Mouse (Mus musculus): ENCODE data around the gene Dcxr. TPM values are rescaled to one million over a fixed set of nuclear protein-coding genes. Genes with fewer than 3 reads are reported as not detected.

Dcxr gene
- polyA plus RNA-seq, 1 experiment from 2014 or later, result 17.9 TPM

GRCm38 (mm10) chr11:120715131-120715530, 11.9 kb downstream of the Dcxr start:
- H3K27me3 ChIP-seq, result no peaks in the 10 kb centered on the region
- peaks cover 24% of the 10 kb centered on the region for H3K4me1 ChIP-seq
- peaks cover 63% of the 10 kb centered on the region for H3K36me3 ChIP-seq
- peak overlapping the region; percentile 76 for H3K9ac ChIP-seq
- 85% methylated on average over 9 of the region's 9 CpGs for WGBS
- 0 out of 2 replicates have a peak overlapping the region, but pooled peaks have one; percentile 68 for H3K4me3 ChIP-seq
- no peak overlapping the region for H3K27ac ChIP-seq
- no peak for ATAC-seq (ENCODE audit: insufficient number of reproducible peaks, insufficient read depth, low FRiP score, low TSS enrichment, low read depth)
- no peaks in the 10 kb centered on the region for H3K9me3 ChIP-seq
- peak overlapping the region; percentile 98 for H3K4me2 ChIP-seq

DNA sequence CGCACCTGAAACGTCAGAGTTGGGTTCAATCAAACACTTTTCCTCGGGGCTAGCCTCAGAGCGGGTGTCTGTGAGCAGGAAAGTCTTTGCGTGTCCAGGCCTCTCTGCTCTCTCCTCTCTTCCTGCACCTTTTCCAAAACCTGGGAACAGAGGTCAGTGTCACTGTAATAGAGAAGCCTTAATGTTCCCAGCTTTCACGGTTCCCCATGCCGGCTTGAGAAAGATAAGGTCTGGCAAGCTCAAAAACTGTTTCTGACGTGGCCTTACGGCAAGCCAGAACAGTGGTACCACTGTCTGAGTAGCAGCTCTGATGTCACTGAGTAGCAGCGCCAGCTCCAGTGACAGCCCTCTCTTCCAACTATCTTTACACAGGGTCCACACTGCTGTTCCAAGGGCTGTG, 12.5 kb downstream of the Dcxr start:
- H3K36me3 ChIP-seq, result peaks cover 63% of the 10 kb centered on the region
- no peak overlapping the region for H3K27ac ChIP-seq

GRCm38 (mm10) chr11:120713580-120714518, 13.2 kb downstream of the Dcxr start, which contains the start of the genes Cenpx and Lrrc45:
Gene Cenpx (minus strand): TSS chr11:120713738.
Gene Lrrc45 (plus strand): TSS chr11:120713925.
- H3K36me3 ChIP-seq, result peaks cover 62% of the 10 kb centered on the region
- H3K9me3 ChIP-seq, result no peaks in the 10 kb centered on the region
- ATAC-seq (ENCODE audit: insufficient number of reproducible peaks, insufficient read depth, low FRiP score, low TSS enrichment, low read depth), result peak; percentile 94
- 3% methylated on average over 53 of the region's 53 CpGs for whole genome bisulfite sequencing
- peak within 1 kb of the TSS; percentile 98 for H3K4me2 ChIP-seq
- peak within 1 kb of the TSS; percentile 77 for H3K9ac ChIP-seq
- no peaks in the 10 kb centered on the region for H3K27me3 ChIP-seq
- peak within 1 kb of the TSS; percentile 83 for H3K27ac ChIP-seq
- peaks cover 27% of the 10 kb centered on the region for H3K4me1 ChIP-seq
- H3K4me3 ChIP-seq, result peak within 1 kb of the TSS; percentile 68

More for the DNA sequence above, 12.5 kb downstream of the Dcxr start:
- H3K9ac ChIP-seq, result peak overlapping the region; percentile 76
- WGBS, result 45% methylated on average over 10 of the region's 10 CpGs
- no peak for ATAC-seq (ENCODE audit: insufficient number of reproducible peaks, insufficient read depth, low FRiP score, low TSS enrichment, low read depth)
- peak overlapping the region; percentile 98 for H3K4me2 ChIP-seq
- peaks cover 24% of the 10 kb centered on the region for H3K4me1 ChIP-seq
- peak overlapping the region; percentile 68 for H3K4me3 ChIP-seq
- no peaks in the 10 kb centered on the region for H3K9me3 ChIP-seq
- H3K27me3 ChIP-seq, result no peaks in the 10 kb centered on the region

- Histone ChIP-seq H3K27ac (peak overlapping the region; percentile 83), H3K4me3 (peak overlapping the region; percentile 68), H3K4me2 (peak overlapping the region; percentile 98), H3K27me3 (no peaks in the 10 kb centered on the region), H3K9ac (peak overlapping the region; percentile 77), H3K36me3 (peaks cover 54% of the 10 kb centered on the region), H3K4me1 (peaks cover 36% of the 10 kb centered on the region), H3K9me3 (no peaks in the 10 kb centered on the region)
- ATAC-seq (ENCODE audit: insufficient number of reproducible peaks, insufficient read depth, low FRiP score, low TSS enrichment, low read depth), result peak; percentile 26
- under 1% methylated on average over 38 of the region's 38 CpGs for WGBS
Measured at GRCm38 (mm10) chr11:120712771-120713568, 14.1 kb downstream of the Dcxr start.

DNA sequence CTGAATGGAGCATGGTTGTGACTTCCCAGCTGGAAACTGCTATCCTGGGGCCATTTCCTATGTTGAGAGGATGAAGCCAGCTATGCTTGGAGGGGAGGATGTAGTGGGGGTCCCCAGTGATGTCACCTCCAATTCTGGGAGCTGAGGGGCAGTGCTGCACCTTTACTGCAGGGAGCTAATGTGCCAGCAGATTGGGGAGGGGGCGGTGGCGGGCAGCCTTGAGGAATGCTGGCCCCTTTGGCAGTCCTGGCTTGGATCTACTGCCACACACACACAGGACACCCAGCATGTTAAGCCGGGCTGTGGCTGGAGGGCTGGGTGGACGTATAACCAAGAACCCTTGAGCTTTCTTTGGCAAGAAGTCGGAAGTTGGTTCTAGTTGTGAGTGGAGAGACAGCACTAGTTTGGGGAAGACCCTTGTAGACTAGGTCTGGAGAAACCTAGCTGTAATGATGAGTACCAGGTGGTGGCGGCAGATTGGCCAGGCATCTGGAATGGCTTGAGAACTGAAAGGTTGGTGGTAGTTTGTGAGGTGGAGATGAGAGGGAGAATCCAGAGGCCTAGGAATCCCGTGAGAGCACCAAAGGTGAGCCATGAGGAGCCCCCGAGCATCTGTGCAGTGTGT, 15.0 kb downstream of the Dcxr start:
- Histone ChIP-seq H3K36me3 (peaks cover 45% of the 10 kb centered on the region), H3K4me2 (peak overlapping the region; percentile 98), H3K9ac (no peak overlapping the region), H3K4me1 (peaks cover 43% of the 10 kb centered on the region), H3K4me3 (peak overlapping the region; percentile 68; the same call in 1 of the 2 replicates), H3K27ac (no peak overlapping the region), H3K27me3 (no peaks in the 10 kb centered on the region), H3K9me3 (no peaks in the 10 kb centered on the region)
- no peak for ATAC-seq (ENCODE audit: insufficient number of reproducible peaks, insufficient read depth, low FRiP score, low TSS enrichment, low read depth)
- 57% methylated on average over 8 of the region's 8 CpGs for WGBS

DNA sequence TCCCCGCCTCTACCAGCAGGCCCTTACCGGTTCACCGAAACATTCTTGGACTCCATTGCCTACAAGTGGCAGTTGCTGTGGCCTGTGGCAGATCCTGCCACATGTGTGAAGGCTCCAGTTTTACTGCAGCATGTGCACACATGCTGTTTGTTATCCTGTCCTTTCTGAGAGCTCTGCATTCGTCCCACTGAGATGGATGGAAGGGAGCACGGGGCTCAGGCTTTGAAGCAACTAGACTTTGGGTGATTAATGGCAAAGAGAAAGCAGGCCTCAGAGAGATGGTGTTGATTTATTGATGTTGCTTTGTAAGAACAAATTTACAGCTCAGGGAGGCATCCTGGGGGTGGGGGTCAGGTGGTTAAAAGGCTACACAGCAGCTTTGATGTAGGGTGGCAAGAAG, 16.4 kb downstream of the Dcxr start:
- H3K4me1 ChIP-seq, result peaks cover 57% of the 10 kb centered on the region
- H3K4me2 ChIP-seq, result no peak overlapping the region
- H3K4me3 ChIP-seq, result no peak overlapping the region
- H3K27ac ChIP-seq, result peak overlapping the region; percentile 18; the same call in 1 of the 2 replicates
- no peak for ATAC-seq (ENCODE audit: insufficient number of reproducible peaks, insufficient read depth, low FRiP score, low TSS enrichment, low read depth)
- no peak overlapping the region for H3K9ac ChIP-seq
- H3K27me3 ChIP-seq, result no peaks in the 10 kb centered on the region
- peaks cover 31% of the 10 kb centered on the region for H3K36me3 ChIP-seq
- 82% methylated on average over 5 of the region's 5 CpGs for WGBS
- no peaks in the 10 kb centered on the region for H3K9me3 ChIP-seq

- Histone ChIP-seq H3K36me3 (peaks cover 25% of the 10 kb centered on the region), H3K4me3 (no peak overlapping the region), H3K4me2 (no peak overlapping the region), H3K4me1 (peaks cover 62% of the 10 kb centered on the region), H3K27me3 (no peaks in the 10 kb centered on the region), H3K9ac (no peak overlapping the region), H3K27ac (no peak overlapping the region; the same call in 1 of the 2 replicates), H3K9me3 (no peaks in the 10 kb centered on the region)
- 60% methylated on average over 2 of the region's 2 CpGs for WGBS
- no peak for ATAC-seq (ENCODE audit: insufficient number of reproducible peaks, insufficient read depth, low FRiP score, low TSS enrichment, low read depth)
Measured at GRCm38 (mm10) chr11:120709551-120709950, 17.5 kb downstream of the Dcxr start.

DNA sequence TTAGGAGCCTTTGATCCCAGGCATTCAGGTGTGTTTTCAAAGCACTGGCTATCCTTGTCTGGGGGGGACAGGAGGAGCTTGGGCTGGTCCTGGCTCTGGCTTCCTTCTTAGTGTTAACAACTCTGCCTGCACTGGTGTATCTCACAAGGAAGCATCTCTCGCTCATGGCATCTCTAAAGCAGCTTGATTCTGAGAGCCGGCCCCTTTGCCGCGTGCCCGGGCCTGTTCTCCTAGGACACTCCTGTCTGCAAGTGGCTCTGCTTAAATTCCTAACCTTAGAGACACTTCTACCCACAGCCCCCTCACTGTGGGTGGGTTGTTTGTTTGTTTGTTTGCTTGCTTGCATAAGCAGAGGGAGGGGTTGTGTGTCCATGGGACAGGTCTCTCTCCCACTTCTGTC, 19.1 kb downstream of the Dcxr start:
- Histone ChIP-seq H3K9ac (no peak overlapping the region), H3K4me1 (peaks cover 71% of the 10 kb centered on the region), H3K27ac (peak overlapping the region; percentile 86), H3K27me3 (no peaks in the 10 kb centered on the region), H3K4me2 (no peak overlapping the region), H3K9me3 (no peaks in the 10 kb centered on the region), H3K36me3 (peaks cover 35% of the 10 kb centered on the region), H3K4me3 (no peak overlapping the region)
- 26% methylated on average over 5 of the region's 5 CpGs for WGBS
- ATAC-seq (ENCODE audit: insufficient number of reproducible peaks, insufficient read depth, low FRiP score, low TSS enrichment, low read depth), result no peak

- H3K4me3 ChIP-seq, result no peak overlapping the region
- H3K27me3 ChIP-seq, result no peaks in the 10 kb centered on the region
- peaks cover 39% of the 10 kb centered on the region for H3K36me3 ChIP-seq
- H3K9ac ChIP-seq, result no peak overlapping the region
- peak overlapping the region; percentile 86 for H3K27ac ChIP-seq
- no peaks in the 10 kb centered on the region for H3K9me3 ChIP-seq
- H3K4me2 ChIP-seq, result no peak overlapping the region; the same call in 1 of the 2 replicates
- peaks cover 64% of the 10 kb centered on the region for H3K4me1 ChIP-seq
- ATAC-seq (ENCODE audit: insufficient number of reproducible peaks, insufficient read depth, low FRiP score, low TSS enrichment, low read depth), result no peak
- WGBS, result 9% methylated on average over 12 of the region's 12 CpGs
Measured at GRCm38 (mm10) chr11:120707225-120707624, 19.9 kb downstream of the Dcxr start.

DNA sequence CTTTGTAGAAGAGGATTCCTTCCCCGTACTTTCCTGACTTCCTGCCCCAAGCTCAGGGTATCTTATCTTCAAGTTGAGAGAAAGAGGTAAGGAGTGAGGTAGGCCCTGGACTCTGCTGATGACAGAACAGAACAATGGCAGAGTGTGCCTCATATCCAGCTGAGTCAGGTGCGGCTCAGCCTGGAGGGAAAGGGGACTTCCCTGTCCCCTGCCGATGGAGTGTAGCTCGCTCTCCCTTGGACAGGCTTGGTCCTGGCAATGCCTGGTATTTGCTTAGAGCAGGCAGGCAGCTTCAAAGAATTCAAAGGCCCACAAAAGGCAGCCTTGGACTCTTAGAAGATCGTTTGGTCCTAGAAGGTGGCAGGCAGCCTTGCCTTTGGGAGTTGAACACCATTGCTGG, 21.0 kb downstream of the Dcxr start:
- Histone ChIP-seq H3K4me1 (peaks cover 59% of the 10 kb centered on the region), H3K4me3 (no peak overlapping the region), H3K27me3 (no peaks in the 10 kb centered on the region), H3K27ac (peak overlapping the region; percentile 86), H3K9me3 (no peaks in the 10 kb centered on the region), H3K4me2 (no peak overlapping the region), H3K9ac (0 out of 2 replicates have a peak overlapping the region, but pooled peaks have one; percentile 40), H3K36me3 (peaks cover 44% of the 10 kb centered on the region)
- no peak for ATAC-seq (ENCODE audit: insufficient number of reproducible peaks, insufficient read depth, low FRiP score, low TSS enrichment, low read depth)
- 67% methylated on average over 5 of the region's 5 CpGs for WGBS

All from embryonic facial prominence, embryonic 13.5 days (tissue).